Mouse (Mus musculus) lung, adult 2 months (tissue): Measurements from ENCODE around the gene Fhl2. TPM values are rescaled to one million over a fixed set of nuclear protein-coding genes. Genes with fewer than 3 reads are reported as not detected.

Source experiments
- DNase-seq: peaks from one replicate; pipeline ENCODE4 v3.0.0; 2022
- H3K4me1 ChIP-seq: fragments of 200-500 bp; 2 replicates; pipeline ENCODE4 v1.6.1; 2011; ENCODE audit warnings: low read length; ENCODE audit not compliant: control insufficient read depth, insufficient read depth
- H3K4me3 ChIP-seq: fragments of 200-500 bp; replicated peaks from 2 replicates; pipeline ENCODE3; 2011; ENCODE audit warnings: low read depth, mild to moderate bottlenecking, control low read depth, low read length; ENCODE audit errors: extremely low read depth
- CTCF ChIP-seq: fragments of 200-500 bp; IDR thresholded peaks from 2 replicates; pipeline ENCODE4 v1.5.1; 2011; ENCODE audit warnings: mild to moderate bottlenecking, low read length, control low read depth; ENCODE audit not compliant: insufficient read depth
- POLR2A ChIP-seq: fragments of 200-500 bp; IDR thresholded peaks from 2 replicates; pipeline ENCODE4 v1.6.1; 2011; ENCODE audit warnings: low read depth, mild to moderate bottlenecking, control low read depth, low read length, borderline replicate concordance; ENCODE audit errors: extremely low read depth
- WGBS: fragments of 180-500 bp; shearing (Covaris S2); methylation state at CpG from one replicate; pipeline ENCODE4 v1.1.7; 2018; 5-methylcytosine and 5-hydroxymethylcytosine counted together
- polyA plus RNA-seq: library from polyadenylated mRNA; depleted of rRNA; stranded (reverse); fragments of >200 nt; gene quantifications from 2 replicates; pipeline ENCODE4 v1.2.3, GENCODE M21; 2012; rRNA removed

The Fhl2 gene
- 6.1 and 13.9 TPM in 2 replicates for polyA plus RNA-seq

GRCm38 (mm10) chr1:43196661-43197241 is at the start of gene Fhl2:
TSS of gene Fhl2 (minus strand) at chr1:43196984.
- no peaks in the 10 kb centered on the region for H3K4me1 ChIP-seq
- TF ChIP-seq CTCF (no peak), POLR2A (no peak)
- H3K4me3 ChIP-seq = no peak within 1 kb of the TSS
- no peak for DNase-seq
- 71% methylated on average over 5 of the region's 5 CpGs for whole genome bisulfite sequencing

GRCm38 (mm10) chr1:43245014-43245413 is 48.2 kb upstream of the Fhl2 start:
- TF ChIP-seq POLR2A (no peak), CTCF (no peak)
- H3K4me1 ChIP-seq = no peaks in the 10 kb centered on the region
- H3K4me3 ChIP-seq = no peak overlapping the region
- WGBS = 79% methylated on average over 2 of the region's 2 CpGs
- no peak for DNase-seq

- no peak for DNase-seq
- 63% methylated on average over 2 of the region's 2 CpGs for WGBS
- no peak overlapping the region for H3K4me3 ChIP-seq
- TF ChIP-seq CTCF (no peak), POLR2A (no peak)
- no peaks in the 10 kb centered on the region for H3K4me1 ChIP-seq
Measured at GRCm38 (mm10) chr1:43241208-43241607, 44.4 kb upstream of the Fhl2 start.

- Histone ChIP-seq H3K4me1 (no peaks in the 10 kb centered on the region), H3K4me3 (no peak overlapping the region)
- no peak for TF ChIP-seq POLR2A
- TF ChIP-seq CTCF = no peak
- WGBS = 79% methylated on average over 2 of the region's 2 CpGs
- DNase-seq = no peak
Measured at GRCm38 (mm10) chr1:43239796-43240313, 43.1 kb upstream of the Fhl2 start.

- DNase-seq = no peak
- H3K4me1 ChIP-seq = no peaks in the 10 kb centered on the region
- no peak overlapping the region for H3K4me3 ChIP-seq
- no peak for TF ChIP-seq CTCF
- no peak for TF ChIP-seq POLR2A
- WGBS = 80% methylated on average over 2 of the region's 2 CpGs
Measured at GRCm38 (mm10) chr1:43238471-43238870, 41.7 kb upstream of the Fhl2 start.

GRCm38 (mm10) chr1:43237360-43238235 is 40.8 kb upstream of the Fhl2 start:
- 90% methylated on average over 3 of the region's 3 CpGs for WGBS
- Histone ChIP-seq H3K4me3 (no peak overlapping the region), H3K4me1 (no peaks in the 10 kb centered on the region)
- TF ChIP-seq CTCF (no peak), POLR2A (no peak)
- no peak for DNase-seq

GRCm38 (mm10) chr1:43225531-43226151 is 28.9 kb upstream of the Fhl2 start:
- WGBS = 56% methylated on average over 8 of the region's 8 CpGs
- Histone ChIP-seq H3K4me3 (no peak overlapping the region), H3K4me1 (no peaks in the 10 kb centered on the region; the same call in 1 of the 2 replicates)
- no peak for TF ChIP-seq POLR2A
- TF ChIP-seq CTCF = no peak
- no peak for DNase-seq

GRCm38 (mm10) chr1:43224943-43225342 is 28.2 kb upstream of the Fhl2 start:
- TF ChIP-seq POLR2A (no peak), CTCF (no peak)
- Histone ChIP-seq H3K4me3 (no peak overlapping the region), H3K4me1 (no peaks in the 10 kb centered on the region; the same call in 1 of the 2 replicates)
- WGBS = 65% methylated on average over 4 of the region's 4 CpGs
- DNase-seq = no peak

- DNase-seq = no peak
- TF ChIP-seq CTCF (no peak), POLR2A (no peak)
- Histone ChIP-seq H3K4me3 (no peak overlapping the region), H3K4me1 (no peaks in the 10 kb centered on the region; the same call in 1 of the 2 replicates)
- 16% methylated on average over 2 of the region's 2 CpGs for WGBS
Measured at GRCm38 (mm10) chr1:43224171-43224570, 27.4 kb upstream of the Fhl2 start.

GRCm38 (mm10) chr1:43223097-43223496 is 26.3 kb upstream of the Fhl2 start:
- WGBS = 78% methylated on average over 5 of the region's 5 CpGs
- TF ChIP-seq CTCF (no peak), POLR2A (no peak)
- DNase-seq = no peak
- Histone ChIP-seq H3K4me1 (no peaks in the 10 kb centered on the region; the same call in 1 of the 2 replicates), H3K4me3 (no peak overlapping the region)
